Mouse (Mus musculus): ENCODE data around the gene Calcrl. TPM values are rescaled to one million over a fixed set of nuclear protein-coding genes. Genes with fewer than 3 reads are reported as not detected.

The Calcrl gene
- polyA plus RNA-seq (2015; fragmentation: Nextera tagmentation; extraction: Ambion mirVana), result 33.8 and 38.3 TPM in 2 replicates

GRCm38 (mm10) chr2:84425138-84425537 lies at the start of gene Calcrl:
Calcrl (minus strand) TSS chr2:84425411.
- Histone ChIP-seq H3K9me3 (no peaks in the 10 kb centered on the region), H3K27me3 (replicated peaks) (no peaks in the 10 kb centered on the region), H3K27ac (peak within 1 kb of the TSS; percentile 81), H3K36me3 (no peaks in the 10 kb centered on the region), H3K9ac (peak within 1 kb of the TSS; percentile 29; the same call in 1 of the 2 replicates), H3K4me1 (no peaks in the 10 kb centered on the region), H3K4me3 (replicated peaks) (peak within 1 kb of the TSS; percentile 45), H3K4me2 (peak within 1 kb of the TSS; percentile 53)
- peak; percentile 94 for ATAC-seq (ENCODE audit: insufficient read depth, low FRiP score, low read depth)
- 0% methylated on average over 10 of the region's 10 CpGs for WGBS

- Histone ChIP-seq H3K36me3 (no peaks in the 10 kb centered on the region), H3K9ac (no peak overlapping the region), H3K4me2 (no peak overlapping the region), H3K4me1 (no peaks in the 10 kb centered on the region), H3K27me3 (replicated peaks) (no peaks in the 10 kb centered on the region), H3K4me3 (replicated peaks) (no peak overlapping the region), H3K27ac (no peak overlapping the region), H3K9me3 (no peaks in the 10 kb centered on the region)
- 15% methylated on average over 6 of the region's 6 CpGs for WGBS
- no peak for ATAC-seq (ENCODE audit: insufficient read depth, low FRiP score, low read depth)
Observed at GRCm38 (mm10) chr2:84474651-84475050, 49.4 kb upstream of the Calcrl start.

- no peaks in the 10 kb centered on the region for H3K27me3 ChIP-seq (replicated peaks)
- ATAC-seq (ENCODE audit: insufficient read depth, low FRiP score, low read depth), result no peak
- H3K9me3 ChIP-seq, result no peaks in the 10 kb centered on the region
- WGBS, result 72% methylated on average over 14 of the region's 14 CpGs
- no peak overlapping the region for H3K4me2 ChIP-seq
- H3K27ac ChIP-seq, result no peak overlapping the region
- H3K4me3 ChIP-seq (replicated peaks), result no peak overlapping the region
- H3K4me1 ChIP-seq, result no peaks in the 10 kb centered on the region
- no peak overlapping the region for H3K9ac ChIP-seq
- H3K36me3 ChIP-seq, result no peaks in the 10 kb centered on the region
Observed at GRCm38 (mm10) chr2:84473941-84474530, 48.8 kb upstream of the Calcrl start.

GRCm38 (mm10) chr2:84467391-84467790 lies 42.2 kb upstream of the Calcrl start:
- no peak overlapping the region for H3K27ac ChIP-seq
- no peak overlapping the region for H3K4me2 ChIP-seq
- no peaks in the 10 kb centered on the region for H3K27me3 ChIP-seq (replicated peaks)
- no peaks in the 10 kb centered on the region for H3K36me3 ChIP-seq
- H3K4me1 ChIP-seq, result no peaks in the 10 kb centered on the region
- no peak for ATAC-seq (ENCODE audit: insufficient read depth, low FRiP score, low read depth)
- H3K9ac ChIP-seq, result no peak overlapping the region
- H3K4me3 ChIP-seq (replicated peaks), result no peak overlapping the region
- H3K9me3 ChIP-seq, result no peaks in the 10 kb centered on the region
- WGBS, result 82% methylated on average over 4 of the region's 4 CpGs

GRCm38 (mm10) chr2:84464956-84465355 lies 39.7 kb upstream of the Calcrl start:
- ATAC-seq (ENCODE audit: insufficient read depth, low FRiP score, low read depth), result no peak
- H3K4me2 ChIP-seq, result no peak overlapping the region
- 23% methylated on average over 7 of the region's 7 CpGs for WGBS

GRCm38 (mm10) chr2:84462411-84462810 lies 37.2 kb upstream of the Calcrl start:
- WGBS, result 83% methylated on average over 3 of the region's 3 CpGs
- no peaks in the 10 kb centered on the region for H3K9me3 ChIP-seq
- H3K4me3 ChIP-seq (replicated peaks), result no peak overlapping the region
- no peaks in the 10 kb centered on the region for H3K27me3 ChIP-seq (replicated peaks)
- H3K9ac ChIP-seq, result no peak overlapping the region
- ATAC-seq (ENCODE audit: insufficient read depth, low FRiP score, low read depth), result no peak
- no peak overlapping the region for H3K4me2 ChIP-seq
- H3K4me1 ChIP-seq, result no peaks in the 10 kb centered on the region
- no peak overlapping the region for H3K27ac ChIP-seq
- H3K36me3 ChIP-seq, result no peaks in the 10 kb centered on the region

More at GRCm38 (mm10) chr2:84464956-84465355, 39.7 kb upstream of the Calcrl start:
- no peaks in the 10 kb centered on the region for H3K36me3 ChIP-seq
- H3K9ac ChIP-seq, result no peak overlapping the region
- no peaks in the 10 kb centered on the region for H3K27me3 ChIP-seq (replicated peaks)
- no peaks in the 10 kb centered on the region for H3K4me1 ChIP-seq
- H3K4me3 ChIP-seq (replicated peaks), result no peak overlapping the region
- H3K9me3 ChIP-seq, result no peaks in the 10 kb centered on the region
- no peak overlapping the region for H3K27ac ChIP-seq

- WGBS, result 59% methylated on average over 11 of the region's 11 CpGs
- H3K27ac ChIP-seq, result no peak overlapping the region
- ATAC-seq (ENCODE audit: insufficient read depth, low FRiP score, low read depth), result no peak
Observed at GRCm38 (mm10) chr2:84459651-84460177, 34.5 kb upstream of the Calcrl start.

GRCm38 (mm10) chr2:84457221-84457620 lies 32.0 kb upstream of the Calcrl start:
- no peaks in the 10 kb centered on the region for H3K9me3 ChIP-seq
- H3K4me2 ChIP-seq, result no peak overlapping the region
- no peaks in the 10 kb centered on the region for H3K27me3 ChIP-seq (replicated peaks)
- no peak for ATAC-seq (ENCODE audit: insufficient read depth, low FRiP score, low read depth)
- no peak overlapping the region for H3K9ac ChIP-seq
- no peaks in the 10 kb centered on the region for H3K36me3 ChIP-seq
- no peak overlapping the region for H3K27ac ChIP-seq
- no peak overlapping the region for H3K4me3 ChIP-seq (replicated peaks)
- H3K4me1 ChIP-seq, result no peaks in the 10 kb centered on the region
- WGBS, result 72% methylated on average over 6 of the region's 6 CpGs

More at GRCm38 (mm10) chr2:84459651-84460177, 34.5 kb upstream of the Calcrl start:
- H3K4me3 ChIP-seq (replicated peaks), result no peak overlapping the region
- no peaks in the 10 kb centered on the region for H3K4me1 ChIP-seq
- no peaks in the 10 kb centered on the region for H3K9me3 ChIP-seq
- no peak overlapping the region for H3K9ac ChIP-seq
- no peaks in the 10 kb centered on the region for H3K27me3 ChIP-seq (replicated peaks)
- no peaks in the 10 kb centered on the region for H3K36me3 ChIP-seq
- H3K4me2 ChIP-seq, result no peak overlapping the region

- 10% methylated on average over 5 of the region's 5 CpGs for WGBS
- H3K27ac ChIP-seq, result no peak overlapping the region
- H3K9me3 ChIP-seq, result no peaks in the 10 kb centered on the region
- H3K36me3 ChIP-seq, result no peaks in the 10 kb centered on the region
- H3K27me3 ChIP-seq (replicated peaks), result no peaks in the 10 kb centered on the region
- no peak overlapping the region for H3K4me2 ChIP-seq
- H3K9ac ChIP-seq, result no peak overlapping the region
- H3K4me1 ChIP-seq, result no peaks in the 10 kb centered on the region
- no peak overlapping the region for H3K4me3 ChIP-seq (replicated peaks)
- no peak for ATAC-seq (ENCODE audit: insufficient read depth, low FRiP score, low read depth)
Observed at GRCm38 (mm10) chr2:84455236-84455799, 30.1 kb upstream of the Calcrl start.

- 61% methylated on average over 10 of the region's 10 CpGs for WGBS
- Histone ChIP-seq H3K4me3 (replicated peaks) (no peak overlapping the region), H3K27ac (no peak overlapping the region), H3K36me3 (no peaks in the 10 kb centered on the region), H3K4me1 (no peaks in the 10 kb centered on the region), H3K4me2 (no peak overlapping the region), H3K9me3 (no peaks in the 10 kb centered on the region), H3K27me3 (replicated peaks) (no peaks in the 10 kb centered on the region), H3K9ac (no peak overlapping the region)
- no peak for ATAC-seq (ENCODE audit: insufficient read depth, low FRiP score, low read depth)
Observed at GRCm38 (mm10) chr2:84454551-84455235, 29.5 kb upstream of the Calcrl start.

DNA sequence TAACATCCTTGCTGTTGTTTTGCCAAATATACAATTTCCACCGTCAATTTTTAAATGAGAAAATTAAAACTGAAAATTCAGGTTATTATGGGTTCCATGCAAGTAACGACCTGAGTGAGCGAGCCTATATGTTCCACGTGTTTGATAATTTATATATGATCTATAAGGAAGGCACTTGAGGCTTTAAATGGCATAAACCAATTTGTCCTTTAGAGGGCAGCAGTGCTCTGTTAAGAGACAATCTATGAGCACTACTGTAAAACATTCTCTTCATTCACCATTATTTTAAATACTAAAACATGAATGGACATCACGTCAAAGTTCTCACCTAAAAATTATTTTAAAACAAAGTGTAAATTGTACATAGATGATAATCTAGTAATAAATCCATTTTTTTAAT lies 28.8 kb upstream of the Calcrl start:
- Histone ChIP-seq H3K4me1 (no peaks in the 10 kb centered on the region), H3K9ac (no peak overlapping the region), H3K36me3 (no peaks in the 10 kb centered on the region), H3K27ac (no peak overlapping the region), H3K4me2 (no peak overlapping the region), H3K27me3 (replicated peaks) (no peaks in the 10 kb centered on the region), H3K9me3 (no peaks in the 10 kb centered on the region), H3K4me3 (replicated peaks) (no peak overlapping the region)
- 15% methylated on average over 5 of the region's 5 CpGs for WGBS
- no peak for ATAC-seq (ENCODE audit: insufficient read depth, low FRiP score, low read depth)

DNA sequence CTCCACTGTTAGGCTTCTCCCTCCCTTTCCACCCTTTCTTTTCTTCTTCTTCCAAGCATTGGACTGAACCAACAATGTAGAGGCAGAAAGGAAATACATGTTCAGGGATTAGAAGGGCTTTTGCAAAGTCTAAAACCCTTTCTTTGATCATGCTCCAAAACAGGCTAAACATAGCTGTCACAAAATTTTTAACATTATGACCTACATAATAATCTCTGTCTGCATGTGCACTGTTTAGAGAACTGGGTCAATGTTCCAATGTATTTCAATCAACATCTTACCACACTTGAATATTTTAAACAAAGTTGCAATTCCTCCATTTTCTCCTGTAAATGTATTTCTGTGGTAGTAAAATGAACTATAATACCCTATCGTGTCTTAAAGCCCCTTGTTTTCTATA lies 20.3 kb upstream of the Calcrl start:
- no peaks in the 10 kb centered on the region for H3K4me1 ChIP-seq
- 82% methylated on average over 1 of the region's 1 CpGs for WGBS
- ATAC-seq (ENCODE audit: insufficient read depth, low FRiP score, low read depth), result no peak
- H3K9ac ChIP-seq, result no peak overlapping the region
- H3K27ac ChIP-seq, result no peak overlapping the region
- H3K4me2 ChIP-seq, result no peak overlapping the region
- H3K9me3 ChIP-seq, result no peaks in the 10 kb centered on the region
- no peak overlapping the region for H3K4me3 ChIP-seq (replicated peaks)
- no peaks in the 10 kb centered on the region for H3K36me3 ChIP-seq
- no peaks in the 10 kb centered on the region for H3K27me3 ChIP-seq (replicated peaks)

Measured in stomach, embryonic 15.5 days (tissue).